Mouse (Mus musculus): ENCODE data around the gene Fstl4. TPM values are rescaled to one million over a fixed set of nuclear protein-coding genes. Genes with fewer than 3 reads are reported as not detected.

Fstl4 gene
- polyA plus RNA-seq, 1 experiment = 0.07 TPM

GRCm38 (mm10) chr11:53109701-53110467, 345.4 kb downstream of the Fstl4 start:
- H3K27me3 ChIP-seq (replicated peaks) = peaks cover 23% of the 10 kb centered on the region
- H3K9me3 ChIP-seq = no peaks in the 10 kb centered on the region
- TF ChIP-seq GATA1 (IDR thresholded peaks at IDR 0.05; ENCODE audit: borderline replicate concordance, low read length) (no peak), FLI1 (IDR thresholded peaks at IDR 0.05; ENCODE audit: low read length) (no peak)
- H3K4me3 ChIP-seq (replicated peaks) = no peak overlapping the region
- H3K4me1 ChIP-seq = peaks cover 5% of the 10 kb centered on the region; the same call in 1 of the 2 replicates
- no peaks in the 10 kb centered on the region for H3K36me3 ChIP-seq (replicated peaks; ENCODE audit: low read length)

- Histone ChIP-seq H3K36me3 (replicated peaks; ENCODE audit: low read length) (no peaks in the 10 kb centered on the region), H3K27me3 (replicated peaks) (peaks cover 40% of the 10 kb centered on the region), H3K4me1 (peaks cover 5% of the 10 kb centered on the region; the same call in 1 of the 2 replicates), H3K9me3 (no peaks in the 10 kb centered on the region), H3K4me3 (replicated peaks) (no peak overlapping the region)
- TF ChIP-seq GATA1 (IDR thresholded peaks at IDR 0.05; ENCODE audit: borderline replicate concordance, low read length) (no peak), FLI1 (IDR thresholded peaks at IDR 0.05; ENCODE audit: low read length) (no peak)
These were observed 351.3 kb downstream of the Fstl4 start for GRCm38 (mm10) chr11:53115711-53116110.

GRCm38 (mm10) chr11:53116356-53116755, 351.9 kb downstream of the Fstl4 start:
- peaks cover 39% of the 10 kb centered on the region for H3K27me3 ChIP-seq (replicated peaks)

GRCm38 (mm10) chr11:53118226-53118965, 354.0 kb downstream of the Fstl4 start:
- TF ChIP-seq FLI1 (IDR thresholded peaks at IDR 0.05; ENCODE audit: low read length) (no peak), GATA1 (IDR thresholded peaks at IDR 0.05; ENCODE audit: borderline replicate concordance, low read length) (no peak)
- peaks cover 36% of the 10 kb centered on the region for H3K27me3 ChIP-seq (replicated peaks)
- no peaks in the 10 kb centered on the region for H3K4me1 ChIP-seq
- no peak overlapping the region for H3K4me3 ChIP-seq (replicated peaks)
- no peaks in the 10 kb centered on the region for H3K36me3 ChIP-seq (replicated peaks; ENCODE audit: low read length)
- no peaks in the 10 kb centered on the region for H3K9me3 ChIP-seq

More at GRCm38 (mm10) chr11:53116356-53116755, 351.9 kb downstream of the Fstl4 start:
- TF ChIP-seq FLI1 (IDR thresholded peaks at IDR 0.05; ENCODE audit: low read length) (no peak), GATA1 (IDR thresholded peaks at IDR 0.05; ENCODE audit: borderline replicate concordance, low read length) (no peak)
- H3K36me3 ChIP-seq (replicated peaks; ENCODE audit: low read length) = no peaks in the 10 kb centered on the region
- no peaks in the 10 kb centered on the region for H3K9me3 ChIP-seq
- H3K4me1 ChIP-seq = peaks cover 5% of the 10 kb centered on the region; the same call in 1 of the 2 replicates
- no peak overlapping the region for H3K4me3 ChIP-seq (replicated peaks)

- no peaks in the 10 kb centered on the region for H3K36me3 ChIP-seq (replicated peaks; ENCODE audit: low read length)
- H3K9me3 ChIP-seq = no peaks in the 10 kb centered on the region
- H3K27me3 ChIP-seq (replicated peaks) = peaks cover 29% of the 10 kb centered on the region
- TF ChIP-seq GATA1 (IDR thresholded peaks at IDR 0.05; ENCODE audit: borderline replicate concordance, low read length) (no peak), FLI1 (IDR thresholded peaks at IDR 0.05; ENCODE audit: low read length) (no peak)
- no peaks in the 10 kb centered on the region for H3K4me1 ChIP-seq
- H3K4me3 ChIP-seq (replicated peaks) = no peak overlapping the region
These were observed 355.5 kb downstream of the Fstl4 start for GRCm38 (mm10) chr11:53119966-53120365.

- no peak for TF ChIP-seq FLI1 (IDR thresholded peaks at IDR 0.05; ENCODE audit: low read length)
- TF ChIP-seq GATA1 (IDR thresholded peaks at IDR 0.05; ENCODE audit: borderline replicate concordance, low read length) = no peak
These were observed 356.8 kb downstream of the Fstl4 start for GRCm38 (mm10) chr11:53121208-53121607.

GRCm38 (mm10) chr11:53124799-53125198, 360.4 kb downstream of the Fstl4 start:
- peaks cover 24% of the 10 kb centered on the region for H3K9me3 ChIP-seq
- H3K4me3 ChIP-seq (replicated peaks) = no peak overlapping the region
- no peaks in the 10 kb centered on the region for H3K36me3 ChIP-seq (replicated peaks; ENCODE audit: low read length)
- TF ChIP-seq FLI1 (IDR thresholded peaks at IDR 0.05; ENCODE audit: low read length) (no peak), GATA1 (IDR thresholded peaks at IDR 0.05; ENCODE audit: borderline replicate concordance, low read length) (no peak)
- peaks cover 7% of the 10 kb centered on the region for H3K27me3 ChIP-seq (replicated peaks)
- H3K4me1 ChIP-seq = 0 out of 2 replicates have a peak, but pooled peaks cover 4% of the 10 kb centered on the region

More at GRCm38 (mm10) chr11:53121208-53121607, 356.8 kb downstream of the Fstl4 start:
- H3K27me3 ChIP-seq (replicated peaks) = peaks cover 21% of the 10 kb centered on the region
- no peaks in the 10 kb centered on the region for H3K4me1 ChIP-seq
- no peaks in the 10 kb centered on the region for H3K9me3 ChIP-seq
- no peaks in the 10 kb centered on the region for H3K36me3 ChIP-seq (replicated peaks; ENCODE audit: low read length)
- H3K4me3 ChIP-seq (replicated peaks) = no peak overlapping the region

- H3K4me1 ChIP-seq = 0 out of 2 replicates have a peak, but pooled peaks cover 4% of the 10 kb centered on the region
- TF ChIP-seq FLI1 (IDR thresholded peaks at IDR 0.05; ENCODE audit: low read length) = no peak
- H3K36me3 ChIP-seq (replicated peaks; ENCODE audit: low read length) = no peaks in the 10 kb centered on the region
- H3K4me3 ChIP-seq (replicated peaks) = no peak overlapping the region
- H3K9me3 ChIP-seq = peaks cover 39% of the 10 kb centered on the region
- peaks cover 3% of the 10 kb centered on the region for H3K27me3 ChIP-seq (replicated peaks)
These were observed 362.2 kb downstream of the Fstl4 start for GRCm38 (mm10) chr11:53126660-53127059.

GRCm38 (mm10) chr11:53128661-53129060, 364.2 kb downstream of the Fstl4 start:
- H3K4me3 ChIP-seq (replicated peaks) = no peak overlapping the region
- peaks cover 7% of the 10 kb centered on the region for H3K27me3 ChIP-seq (replicated peaks)
- H3K9me3 ChIP-seq = peaks cover 39% of the 10 kb centered on the region
- peaks cover 7% of the 10 kb centered on the region; the same call in 1 of the 2 replicates for H3K4me1 ChIP-seq
- H3K36me3 ChIP-seq (replicated peaks; ENCODE audit: low read length) = no peaks in the 10 kb centered on the region
- no peak for TF ChIP-seq GATA1 (IDR thresholded peaks at IDR 0.05; ENCODE audit: borderline replicate concordance, low read length)
- TF ChIP-seq FLI1 (IDR thresholded peaks at IDR 0.05; ENCODE audit: low read length) = no peak

Measured in megakaryocyte, embryonic 14.5 days (primary cell).